Mouse (Mus musculus) heart, embryonic 16.5 days (tissue): ENCODE results near the gene Gm13693. TPM values are rescaled to one million over a fixed set of nuclear protein-coding genes. Genes with fewer than 3 reads are reported as not detected.
"Not testable (repeated sequence)": the region's sequence is repeated elsewhere in the genome, so short reads cannot be mapped to it uniquely, and the experiment has no call there.

Source experiments
- ATAC-seq: fragments of 200-750 bp; cut with Nextera tagmentation; replicated peaks from 2 replicates; pipeline ENCODE4 v1.8.0; 2017; ENCODE audit warnings: moderate number of reproducible peaks; ENCODE audit not compliant: insufficient read depth, low FRiP score; ENCODE audit errors: extremely low read depth
- H3K27ac ChIP-seq: fragments of 300-500 bp; sonication (generic); 2 replicates; pipeline ENCODE4 v1.5.1; 2014; ENCODE audit warnings: mild to moderate bottlenecking, low read length, control low read depth, moderate library complexity
- H3K27me3 ChIP-seq: fragments of 300-500 bp; sonication (generic); 2 replicates; pipeline ENCODE4 v1.6.1; 2014; ENCODE audit warnings: low read length, mixed read lengths; ENCODE audit not compliant: control insufficient read depth, insufficient read depth
- H3K36me3 ChIP-seq: fragments of 300-500 bp; sonication (generic); 2 replicates; pipeline ENCODE4 v1.6.1; 2014; ENCODE audit not compliant: control insufficient read depth, insufficient read depth
- H3K4me1 ChIP-seq: fragments of 300-500 bp; sonication (generic); 2 replicates; pipeline ENCODE4 v1.6.1; 2014; ENCODE audit warnings: low read length, mixed read lengths; ENCODE audit not compliant: control insufficient read depth, insufficient read depth
- H3K4me2 ChIP-seq: fragments of 300-500 bp; sonication (generic); 2 replicates; pipeline ENCODE4 v1.6.1; 2014; ENCODE audit warnings: low read depth, mild to moderate bottlenecking, control low read depth, low read length
- H3K4me3 ChIP-seq: fragments of 300-500 bp; sonication (generic); 2 replicates; pipeline ENCODE4 v1.5.1; 2014; ENCODE audit warnings: mild to moderate bottlenecking, control low read depth, low read length
- H3K9ac ChIP-seq: fragments of 300-500 bp; sonication (generic); 2 replicates; pipeline ENCODE4 v1.6.1; 2014; ENCODE audit warnings: low read length, control low read depth
- H3K9me3 ChIP-seq: fragments of 300-500 bp; sonication (generic); replicated peaks from 2 replicates; pipeline ENCODE4 v1.6.1; 2016; ENCODE audit warnings: low read length; ENCODE audit not compliant: control insufficient read depth
- WGBS: fragments of 180-500 bp; shearing (Covaris S2); extraction: QIAGEN DNeasy Blood & Tissue Kit; methylation state at CpG from one replicate; pipeline ENCODE4 v1.1.7; 2014; 5-methylcytosine and 5-hydroxymethylcytosine counted together
- polyA plus RNA-seq: library from polyadenylated mRNA; unstranded; fragments of >200 nt; fragmentation: Nextera tagmentation; extraction: Ambion mirVana; gene quantifications from 2 replicates; pipeline ENCODE4 v1.2.1, GENCODE M21; 2015

The Gm13693 gene
- polyA plus RNA-seq, 1 experiment from 2014 or later, result not detected

- H3K4me3 ChIP-seq, result not testable (repeated sequence)
Observed at GRCm38 (mm10) chr2:83984443-83984842, 23.1 kb downstream of the Gm13693 start, which contains the start of gene Gm13697. Gene Gm13697, plus strand, starts transcription at chr2:83984743.

GRCm38 (mm10) chr2:83990253-83990652, 28.9 kb downstream of the Gm13693 start, which contains the start of gene Gm13691:
Gene Gm13691, plus strand, starts transcription at chr2:83990553.
- H3K36me3 ChIP-seq, H3K9ac ChIP-seq, H3K4me1 ChIP-seq, H3K4me2 ChIP-seq, H3K27me3 ChIP-seq, H3K27ac ChIP-seq, H3K4me3 ChIP-seq, ATAC-seq, H3K9me3 ChIP-seq: not testable (repeated sequence)
- no CpG with 5 or more reads among the region's 6 CpGs for WGBS

More at GRCm38 (mm10) chr2:83984443-83984842, 23.1 kb downstream of the Gm13693 start, which contains the start of gene Gm13697:
- WGBS, result no CpG with 5 or more reads among the region's 6 CpGs
- H3K27ac ChIP-seq, H3K4me2 ChIP-seq, H3K9me3 ChIP-seq, H3K9ac ChIP-seq, H3K27me3 ChIP-seq, ATAC-seq, H3K4me1 ChIP-seq, H3K36me3 ChIP-seq: not testable (repeated sequence)

GRCm38 (mm10) chr2:83993639-83994255, 32.4 kb downstream of the Gm13693 start:
- H3K9me3 ChIP-seq, H3K27me3 ChIP-seq, H3K9ac ChIP-seq, H3K4me1 ChIP-seq, H3K36me3 ChIP-seq: not testable (repeated sequence)
- Histone ChIP-seq H3K4me2 (peak overlapping the region; percentile 44), H3K27ac (peak overlapping the region; percentile 18; the same call in 1 of the 2 replicates), H3K4me3 (0 out of 2 replicates have a peak overlapping the region, but pooled peaks have one; percentile 14)
- ATAC-seq, result peak; percentile 80; the same call in 1 of the 2 replicates
- WGBS, result 31% methylated on average over 7 of the region's 9 CpGs

GRCm38 (mm10) chr2:83994526-83994925, 33.2 kb downstream of the Gm13693 start:
- not testable (repeated sequence) for ATAC-seq, H3K9me3 ChIP-seq, H3K36me3 ChIP-seq, H3K4me3 ChIP-seq, H3K27ac ChIP-seq, H3K27me3 ChIP-seq, H3K4me2 ChIP-seq, H3K4me1 ChIP-seq, H3K9ac ChIP-seq
- no CpG with 5 or more reads among the region's 3 CpGs for WGBS

GRCm38 (mm10) chr2:84008913-84009312, 47.6 kb downstream of the Gm13693 start:
- no peak overlapping the region for H3K27ac ChIP-seq
- no peak overlapping the region for H3K4me3 ChIP-seq
- H3K4me2 ChIP-seq, result no peak overlapping the region
- no peaks in the 10 kb centered on the region for H3K9me3 ChIP-seq
- ATAC-seq, result no peak
- no peak overlapping the region for H3K9ac ChIP-seq
- H3K4me1 ChIP-seq, result no peaks in the 10 kb centered on the region
- no peaks in the 10 kb centered on the region for H3K27me3 ChIP-seq
- 29% methylated on average over 1 of the region's 1 CpGs for WGBS
- H3K36me3 ChIP-seq, result no peaks in the 10 kb centered on the region

- ATAC-seq, result no peak
Observed at GRCm38 (mm10) chr2:84009818-84010217, 48.5 kb downstream of the Gm13693 start.

More at GRCm38 (mm10) chr2:84009818-84010217, 48.5 kb downstream of the Gm13693 start:
- Histone ChIP-seq H3K4me3 (no peak overlapping the region), H3K4me1 (no peaks in the 10 kb centered on the region), H3K9ac (no peak overlapping the region), H3K27me3 (no peaks in the 10 kb centered on the region), H3K4me2 (no peak overlapping the region), H3K9me3 (no peaks in the 10 kb centered on the region), H3K36me3 (no peaks in the 10 kb centered on the region), H3K27ac (no peak overlapping the region)
- WGBS, result 45% methylated on average over 3 of the region's 3 CpGs

Other genes starting within 250 kb of the Gm13693 start
- 34.8 and 43.4 TPM in 2 replicates for gene Itgav, start 237.1 kb upstream of the Gm13693 start, polyA plus RNA-seq
- 1.7 and 1.8 TPM in 2 replicates for gene Fam171b, start 148.9 kb upstream of the Gm13693 start, polyA plus RNA-seq
- gene Zswim2, start 20.3 kb upstream of the Gm13693 start, polyA plus RNA-seq, result 0.08 TPM in 1 of 2 replicates, not detected in the other
- gene Gm13698, start 5.8 kb upstream of the Gm13693 start, polyA plus RNA-seq, result not detected in 2 replicates
- gene Gm13695, start 5.8 kb downstream of the Gm13693 start, polyA plus RNA-seq, result not detected in 2 replicates
- not detected in 2 replicates for gene Gm13696, start 11.6 kb downstream of the Gm13693 start, polyA plus RNA-seq
- gene Gm13694, start 17.4 kb downstream of the Gm13693 start, polyA plus RNA-seq, result not detected in 2 replicates
- gene Gm13697, start 23.2 kb downstream of the Gm13693 start, polyA plus RNA-seq, result not detected in 2 replicates
- gene Gm13691, start 29.1 kb downstream of the Gm13693 start, polyA plus RNA-seq, result not detected in 2 replicates